Mouse (Mus musculus): ENCODE results near the gene Chmp5. TPM values are rescaled to one million over a fixed set of nuclear protein-coding genes. Genes with fewer than 3 reads are reported as not detected.

Chmp5 gene
- polyA plus RNA-seq, 1 experiment = 23.5 TPM

DNA sequence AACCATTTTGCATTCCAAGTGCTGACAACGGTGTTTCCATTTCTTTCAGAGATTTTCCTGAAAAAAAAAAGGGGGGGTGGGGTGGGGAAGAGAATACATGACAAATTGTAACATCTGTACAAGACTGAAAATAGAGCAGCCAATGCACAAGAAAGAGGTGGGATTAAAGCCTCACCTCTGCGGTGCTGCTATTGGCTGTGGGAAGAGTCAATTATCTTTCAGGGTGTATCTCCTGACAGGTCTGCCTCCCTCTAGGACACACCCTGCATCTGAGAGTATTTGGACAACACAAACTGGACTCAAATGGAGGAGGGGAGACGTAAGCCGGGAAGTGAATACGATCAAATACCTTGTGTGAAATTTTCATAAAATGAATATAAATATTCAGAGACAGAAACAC lies 4.6 kb upstream of the Chmp5 start:
- 97% methylated on average over 5 of the region's 5 CpGs for WGBS
- no peak for DNase-seq (ENCODE audit: low read depth, low spot score)

GRCm38 (mm10) chr4:40946516-40947121 lies 1.6 kb upstream of the Chmp5 start:
- 58% methylated on average over 7 of the region's 7 CpGs for WGBS
- no peak for DNase-seq (ENCODE audit: low read depth, low spot score)

GRCm38 (mm10) chr4:40947565-40948159 lies 545 bp upstream of the Chmp5 start:
- DNase-seq (ENCODE audit: low read depth, low spot score) = no peak
- under 1% methylated on average over 40 of the region's 40 CpGs for WGBS

DNA sequence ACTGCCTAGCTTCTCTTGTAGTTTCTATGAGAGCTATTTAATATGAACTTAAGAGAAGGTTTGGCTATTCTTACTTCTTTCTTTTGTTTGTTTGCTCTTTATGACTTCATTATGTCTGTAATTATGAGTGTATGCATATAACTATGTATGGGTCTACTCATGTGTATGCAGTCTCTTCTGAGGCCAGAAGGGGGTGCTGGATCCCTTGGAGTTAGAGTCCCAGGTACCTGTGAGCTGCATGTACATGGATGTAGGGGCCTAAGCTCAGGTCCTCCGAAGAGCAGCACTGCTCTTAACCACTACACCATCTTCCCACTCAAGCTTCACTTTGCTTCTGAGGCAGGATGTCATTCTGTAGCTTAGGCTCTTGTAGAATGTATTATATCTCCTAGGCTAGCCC lies 5.3 kb downstream of the Chmp5 start:
- WGBS = 97% methylated on average over 1 of the region's 1 CpGs
- no peak for DNase-seq (ENCODE audit: low read depth, low spot score)

- WGBS = 86% methylated on average over 6 of the region's 6 CpGs
- no peak for DNase-seq (ENCODE audit: low read depth, low spot score)
Measured at GRCm38 (mm10) chr4:40955942-40956341, 7.7 kb downstream of the Chmp5 start.

DNA sequence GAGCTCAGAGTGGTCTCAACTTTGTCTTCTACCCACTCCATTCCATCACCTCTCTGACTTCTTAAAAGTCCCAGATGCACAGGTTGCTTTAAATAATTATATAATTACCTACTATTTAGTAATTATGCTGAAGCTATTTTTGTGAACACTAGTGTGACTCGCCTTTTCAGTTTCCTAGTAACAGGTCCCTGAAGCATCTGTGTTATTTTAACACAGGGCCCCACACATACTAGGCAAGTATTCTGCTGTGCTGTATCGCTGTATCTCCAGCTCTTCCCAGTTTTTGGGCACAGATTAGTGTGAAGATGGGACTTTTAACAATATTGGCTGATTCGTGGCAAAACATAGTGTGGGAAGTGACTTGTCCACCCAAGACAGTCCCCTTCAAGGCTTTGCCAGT lies 15.3 kb downstream of the Chmp5 start:
- no peak for DNase-seq (ENCODE audit: low read depth, low spot score)
- 90% methylated on average over 3 of the region's 3 CpGs for WGBS

DNA sequence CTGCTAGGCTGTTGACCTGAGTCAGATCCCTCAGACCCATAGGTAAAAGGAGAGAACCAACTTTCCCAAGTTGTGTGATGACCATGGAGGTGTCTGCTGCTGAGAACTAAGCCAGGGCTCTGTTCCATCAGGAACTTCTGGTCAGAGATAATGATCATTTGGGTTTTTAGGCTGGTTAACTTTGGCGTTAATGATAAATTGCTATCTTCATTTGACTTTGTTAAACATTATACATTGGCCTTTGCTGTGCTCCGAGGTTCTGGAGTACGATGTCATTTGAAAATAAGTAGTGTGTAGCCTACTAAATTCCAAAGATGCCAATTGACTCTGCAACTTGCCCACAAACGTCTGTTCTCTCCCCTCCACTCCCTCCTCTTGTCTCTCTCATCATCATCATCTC lies 21.0 kb downstream of the Chmp5 start:
- WGBS = 50% methylated on average over 4 of the region's 4 CpGs
- no peak for DNase-seq (ENCODE audit: low read depth, low spot score)

- peak; percentile 72 for DNase-seq (ENCODE audit: low read depth, low spot score)
- WGBS = 3% methylated on average over 13 of the region's 13 CpGs
Measured at GRCm38 (mm10) chr4:40969781-40970591, 21.8 kb downstream of the Chmp5 start.

DNA sequence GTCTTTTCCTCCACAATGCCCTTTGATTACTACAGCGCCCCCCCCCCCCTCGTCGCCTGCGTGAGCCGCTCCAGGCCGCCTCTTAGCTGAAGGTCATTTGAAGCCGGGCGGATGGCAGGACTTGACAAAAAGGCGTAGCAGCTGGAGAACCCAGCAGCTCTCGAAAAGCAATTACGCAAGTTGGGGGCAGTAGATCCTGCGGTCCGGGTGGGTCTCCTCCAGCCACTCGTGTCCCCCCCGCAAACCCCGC lies 22.3 kb downstream of the Chmp5 start:
- WGBS = under 1% methylated on average over 16 of the region's 16 CpGs
- no peak for DNase-seq (ENCODE audit: low read depth, low spot score)

GRCm38 (mm10) chr4:40970842-40971701 lies 22.9 kb downstream of the Chmp5 start, which contains the start of gene Nfx1:
Gene Nfx1, plus strand, starts transcription at chr4:40970906.
- under 1% methylated on average over 81 of the region's 85 CpGs for WGBS
- DNase-seq (ENCODE audit: low read depth, low spot score) = peak; percentile 95

- DNase-seq (ENCODE audit: low read depth, low spot score) = no peak
Measured at GRCm38 (mm10) chr4:40971744-40972143, 23.5 kb downstream of the Chmp5 start.

DNA sequence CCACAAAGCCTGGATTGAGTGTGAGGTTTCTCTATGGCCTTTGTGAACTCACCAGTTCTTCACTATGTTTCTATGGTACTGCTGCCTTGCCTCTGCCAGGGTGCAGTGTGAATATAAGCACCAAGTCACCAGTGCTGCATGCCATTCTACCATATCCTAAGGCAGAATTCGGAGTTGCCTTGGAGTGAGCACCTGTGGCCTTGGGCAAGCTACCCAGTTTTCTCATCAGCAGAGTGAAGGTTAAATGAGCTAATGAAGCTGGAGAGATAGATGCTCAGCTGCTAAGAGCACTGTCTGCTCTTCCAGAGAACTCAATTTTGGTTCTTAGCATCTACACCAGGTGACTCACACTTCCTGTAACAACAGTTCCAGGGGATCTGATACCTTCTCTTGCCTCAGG lies 25.8 kb downstream of the Chmp5 start:
- WGBS = 84% methylated on average over 1 of the region's 1 CpGs
- no peak for DNase-seq (ENCODE audit: low read depth, low spot score)

More at GRCm38 (mm10) chr4:40971744-40972143, 23.5 kb downstream of the Chmp5 start:
- 24% methylated on average over 13 of the region's 13 CpGs for WGBS

- DNase-seq (ENCODE audit: low read depth, low spot score) = no peak
- WGBS = 82% methylated on average over 3 of the region's 3 CpGs
Measured at GRCm38 (mm10) chr4:40975678-40976077, 27.5 kb downstream of the Chmp5 start.

DNA sequence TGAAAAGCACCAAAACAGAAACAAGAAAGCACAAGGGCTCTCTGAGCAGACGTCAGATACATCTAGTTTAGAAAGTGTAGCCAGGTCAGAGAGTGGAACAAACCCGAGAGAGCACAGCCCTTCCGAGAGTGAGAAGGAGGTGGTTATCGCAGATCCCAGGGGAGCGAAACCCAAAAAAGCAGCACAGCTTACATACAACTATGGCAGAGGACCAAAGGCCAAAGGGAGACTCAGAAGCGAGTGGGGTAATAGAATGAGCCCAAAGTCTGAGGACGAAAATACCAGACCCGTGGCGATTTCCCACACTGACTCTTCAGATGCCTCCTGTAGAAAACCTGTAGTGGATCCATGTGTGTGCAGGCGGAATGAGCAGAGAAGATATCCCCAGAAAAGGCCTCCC lies 28.4 kb downstream of the Chmp5 start:
- DNase-seq (ENCODE audit: low read depth, low spot score) = no peak
- WGBS = 93% methylated on average over 10 of the region's 10 CpGs

GRCm38 (mm10) chr4:40979430-40979829 lies 31.2 kb downstream of the Chmp5 start:
- no peak for DNase-seq (ENCODE audit: low read depth, low spot score)
- WGBS = 92% methylated on average over 1 of the region's 1 CpGs

- no peak for DNase-seq (ENCODE audit: low read depth, low spot score)
- 27% methylated on average over 3 of the region's 3 CpGs for WGBS
Measured at GRCm38 (mm10) chr4:40982486-40982885, 34.3 kb downstream of the Chmp5 start.

- WGBS = 51% methylated on average over 1 of the region's 1 CpGs
- DNase-seq (ENCODE audit: low read depth, low spot score) = no peak
Measured at GRCm38 (mm10) chr4:40983686-40984085, 35.5 kb downstream of the Chmp5 start.

GRCm38 (mm10) chr4:40989633-40990032 lies 41.4 kb downstream of the Chmp5 start:
- no peak for DNase-seq (ENCODE audit: low read depth, low spot score)
- WGBS = 88% methylated on average over 6 of the region's 6 CpGs

DNA sequence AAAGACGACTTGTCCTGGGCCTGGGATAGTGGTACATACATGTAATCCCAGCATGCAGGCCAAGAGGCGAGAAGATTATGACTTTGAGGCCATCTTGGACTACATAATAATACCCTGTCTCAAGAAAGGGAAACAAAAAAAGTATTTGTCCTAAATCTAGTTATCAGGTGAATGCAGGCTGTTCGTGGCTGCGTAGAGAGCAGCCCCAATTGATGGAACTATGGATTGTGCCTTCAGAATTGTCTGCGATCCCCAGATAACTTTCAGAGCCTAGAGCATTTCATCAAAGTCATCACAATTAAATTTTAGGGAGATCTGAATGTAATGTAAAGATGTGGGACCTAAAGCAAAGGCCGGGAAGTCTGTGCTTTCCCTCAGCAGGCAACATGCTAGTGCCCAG lies 48.1 kb downstream of the Chmp5 start:
- WGBS = 94% methylated on average over 6 of the region's 6 CpGs
- no peak for DNase-seq (ENCODE audit: low read depth, low spot score)

DNA sequence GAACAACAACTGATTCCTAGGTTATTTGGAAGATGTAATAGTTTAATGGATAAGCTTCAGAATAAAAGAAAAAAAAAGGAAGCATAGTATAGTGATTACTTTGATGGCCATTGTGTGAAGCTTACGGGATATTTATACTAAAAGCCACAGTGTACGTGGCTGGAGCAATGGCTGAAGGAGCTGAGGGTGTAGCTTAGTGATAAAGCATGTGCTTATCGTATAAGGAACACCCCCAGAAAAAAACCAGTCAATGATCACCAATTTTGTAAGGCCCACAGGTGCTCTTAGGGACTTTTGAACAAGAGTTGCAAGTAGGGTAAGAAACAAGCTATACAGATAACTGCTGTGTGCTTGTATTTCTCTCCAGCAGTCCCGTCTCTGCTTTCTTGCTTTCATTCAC lies 49.7 kb downstream of the Chmp5 start:
- WGBS = 96% methylated on average over 4 of the region's 4 CpGs
- no peak for DNase-seq (ENCODE audit: low read depth, low spot score)
